Mouse (Mus musculus): ENCODE measurements at regions not wholly inside any gene's neighbourhood (a gene's known extent, or its start where the extent isn't known, plus 50 kb on each side); places are given as distances from the start of the nearest gene placed in this dataset.

- DNase-seq (ENCODE audit: low spot score) = no peak
These were observed 111.0 kb downstream of the Slc38a4 start for GRCm38 (mm10) chr15:96944741-96945140.

DNA sequence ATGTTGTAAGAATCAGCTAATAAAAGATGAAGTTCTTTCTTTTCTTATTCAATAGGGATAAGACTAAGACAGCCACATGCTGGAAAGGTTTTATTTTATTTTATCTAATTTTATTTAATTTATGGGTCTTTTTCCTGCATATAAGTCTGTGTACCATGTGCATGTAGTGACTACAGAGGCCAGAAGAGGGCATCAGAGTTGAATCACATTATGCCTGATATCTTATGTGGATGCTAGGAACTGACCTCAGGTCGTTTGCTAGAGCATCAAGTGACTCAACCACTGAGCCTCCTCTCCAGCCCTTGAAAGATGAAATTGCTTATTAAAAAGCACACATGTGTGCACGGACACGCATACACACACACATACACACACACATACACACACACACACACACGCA, 113.1 kb downstream of the Slc38a4 start:
- no peak for DNase-seq (ENCODE audit: low spot score)

GRCm38 (mm10) chr15:96938406-96938805, 117.3 kb downstream of the Slc38a4 start:
- DNase-seq (ENCODE audit: low spot score) = no peak

DNA sequence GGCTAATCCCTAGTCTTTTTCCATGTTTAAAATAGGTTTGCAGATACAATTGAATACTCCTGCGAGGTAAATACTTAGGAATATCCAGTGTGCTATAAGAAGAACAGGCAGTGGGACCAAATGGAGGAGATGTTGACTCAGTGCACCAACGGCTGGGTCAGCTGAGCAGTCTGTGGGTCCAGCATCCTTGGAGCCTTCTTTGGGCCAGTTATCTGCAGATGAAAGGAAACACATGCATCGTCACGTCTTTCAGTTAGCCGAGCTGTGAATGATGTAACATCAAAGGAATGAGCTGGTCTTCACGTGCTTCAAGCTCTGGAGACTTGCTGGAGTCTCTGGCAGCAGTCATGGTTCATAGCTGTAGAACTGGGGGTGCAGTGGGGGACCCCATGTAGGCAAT, 118.1 kb downstream of the Slc38a4 start:
- no peak for DNase-seq (ENCODE audit: low spot score)

DNA sequence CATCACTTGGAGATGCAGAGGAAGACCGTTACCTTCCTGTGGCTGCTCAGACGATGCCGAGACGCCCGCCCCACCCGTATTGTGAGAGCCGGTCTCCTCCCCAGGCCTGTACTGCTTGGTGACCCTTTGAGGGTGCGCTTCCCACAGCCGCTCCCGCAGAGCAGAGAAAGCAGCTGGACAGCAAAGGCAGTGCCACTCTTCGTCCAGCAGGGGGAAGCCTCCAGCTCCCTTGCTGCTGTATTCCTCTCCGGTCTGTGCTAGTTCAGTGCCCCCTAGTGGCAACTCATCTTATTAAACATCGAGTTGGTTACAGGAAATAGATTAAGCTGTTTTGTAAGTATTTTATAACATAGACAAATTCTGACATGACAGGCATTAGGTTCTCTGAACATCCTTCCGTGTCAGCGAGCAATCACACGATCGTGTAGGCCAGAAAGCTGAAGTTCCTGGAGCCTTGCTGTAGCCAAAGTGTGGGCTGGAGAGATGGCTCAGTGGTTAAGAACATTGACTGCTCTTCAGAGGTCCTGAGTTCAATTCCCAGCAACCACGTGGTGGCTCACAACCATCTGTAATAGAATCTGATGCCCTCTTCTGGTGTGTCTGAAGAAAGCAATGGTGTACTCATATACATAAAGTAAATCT, 118.9 kb downstream of the Slc38a4 start:
- peak; percentile 92 for DNase-seq (ENCODE audit: low spot score)

DNA sequence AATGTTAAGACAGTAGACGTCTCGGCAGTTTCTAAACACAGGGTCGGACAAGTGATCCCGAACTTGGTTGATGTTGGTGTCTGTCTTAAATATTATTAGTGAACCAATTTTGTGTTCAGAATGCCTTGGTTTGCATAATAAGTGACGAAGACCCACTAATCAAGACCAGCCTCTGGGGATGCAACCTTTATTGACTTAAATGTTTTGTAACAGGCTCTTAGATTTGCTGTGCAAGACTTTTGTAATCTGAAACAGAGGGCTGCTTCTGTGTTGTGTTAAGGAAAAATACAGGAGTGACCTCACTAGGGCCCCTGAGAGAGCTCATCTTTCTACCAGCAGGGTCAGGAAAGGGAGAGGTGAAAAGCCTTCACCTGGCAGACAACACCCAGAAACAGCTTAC, 119.5 kb downstream of the Slc38a4 start:
- no peak for DNase-seq (ENCODE audit: low spot score)

GRCm38 (mm10) chr15:96933451-96933850, 122.3 kb downstream of the Slc38a4 start:
- DNase-seq (ENCODE audit: low spot score) = no peak

DNA sequence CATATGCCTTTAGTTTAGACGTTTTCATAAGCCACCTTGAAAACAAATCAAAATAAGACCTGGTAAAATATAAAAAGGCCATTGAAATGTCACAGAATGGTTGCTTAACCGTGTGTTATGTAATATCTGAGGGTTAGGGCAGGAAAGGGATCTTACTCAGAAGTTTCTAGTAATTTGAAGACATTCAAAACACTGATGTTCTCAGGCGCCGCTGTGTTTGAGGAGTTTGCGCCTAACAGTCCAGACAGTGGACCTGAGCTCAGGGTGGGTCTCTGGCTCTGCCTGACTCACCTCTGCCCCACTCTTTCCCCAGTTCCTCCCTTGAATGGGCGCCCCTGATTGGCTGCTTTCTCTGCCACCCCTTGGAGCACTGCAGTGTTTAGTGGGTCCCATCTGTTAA, 125.2 kb downstream of the Slc38a4 start:
- DNase-seq (ENCODE audit: low spot score) = no peak

GRCm38 (mm10) chr15:96929788-96930187, 126.0 kb downstream of the Slc38a4 start:
- DNase-seq (ENCODE audit: low spot score) = no peak

GRCm38 (mm10) chr15:96928692-96929091, 127.1 kb downstream of the Slc38a4 start:
- no peak for DNase-seq (ENCODE audit: low spot score)

GRCm38 (mm10) chr15:96927674-96928073, 128.1 kb downstream of the Slc38a4 start:
- DNase-seq (ENCODE audit: low spot score) = no peak

DNA sequence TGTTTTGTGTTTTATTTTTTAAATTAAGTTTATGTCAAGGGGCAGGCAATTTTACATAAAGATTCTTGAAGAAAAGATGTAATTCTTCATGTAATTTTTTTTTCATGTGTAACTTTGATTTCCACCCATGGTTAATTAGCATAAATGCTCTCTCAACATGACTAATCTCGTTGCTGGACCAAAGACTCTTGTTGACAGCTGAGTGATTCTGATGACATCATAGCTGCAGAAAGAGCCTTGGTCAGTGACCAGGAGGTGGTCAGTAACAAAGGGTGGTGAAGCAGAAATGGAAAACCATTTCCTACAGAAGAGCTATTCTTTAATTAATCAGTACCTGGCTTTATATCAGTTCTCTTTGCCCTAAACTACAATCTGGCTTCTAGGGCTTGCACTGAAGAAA, 129.1 kb downstream of the Slc38a4 start:
- no peak for DNase-seq (ENCODE audit: low spot score)

DNA sequence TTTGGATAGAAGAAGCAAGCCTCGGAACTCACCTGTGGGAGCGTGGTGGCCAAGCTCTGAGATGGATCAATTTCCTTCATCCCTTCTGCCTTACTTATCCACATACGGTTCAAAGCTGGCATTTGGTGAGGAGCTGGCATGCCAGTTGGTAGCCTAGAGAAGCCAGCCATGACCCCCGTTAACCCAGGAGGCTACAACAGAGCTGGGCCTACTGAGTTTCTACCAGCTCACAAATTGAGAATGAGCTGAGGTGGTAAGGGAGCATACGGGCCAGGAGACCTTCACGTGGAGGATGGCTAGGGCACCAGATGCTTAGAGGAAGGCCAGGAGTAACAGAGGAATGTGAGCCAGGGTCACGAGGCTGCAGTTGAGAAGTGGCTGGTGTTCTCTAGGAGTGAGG, 139.2 kb downstream of the Slc38a4 start:
- no peak for DNase-seq (ENCODE audit: low spot score)

DNA sequence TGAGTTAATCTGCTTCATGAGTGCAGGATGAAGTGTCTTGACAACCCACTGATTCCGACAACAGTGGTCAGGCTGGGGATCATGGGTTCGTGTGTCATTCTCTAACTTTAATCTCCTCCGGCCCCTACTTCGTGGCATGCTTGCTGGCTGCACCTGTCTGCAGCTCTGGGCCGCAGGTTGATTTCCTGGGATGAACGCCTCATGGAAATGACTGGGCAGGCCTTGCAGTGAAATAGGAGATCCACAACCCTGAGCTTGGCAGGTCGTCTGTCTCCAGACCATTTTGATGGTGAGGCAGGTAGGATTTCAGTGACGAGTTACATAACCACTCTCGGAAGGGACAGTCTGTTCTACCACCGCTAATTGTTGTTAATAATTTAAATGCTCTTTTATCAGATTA, 140.2 kb downstream of the Slc38a4 start:
- no peak for DNase-seq (ENCODE audit: low spot score)

DNA sequence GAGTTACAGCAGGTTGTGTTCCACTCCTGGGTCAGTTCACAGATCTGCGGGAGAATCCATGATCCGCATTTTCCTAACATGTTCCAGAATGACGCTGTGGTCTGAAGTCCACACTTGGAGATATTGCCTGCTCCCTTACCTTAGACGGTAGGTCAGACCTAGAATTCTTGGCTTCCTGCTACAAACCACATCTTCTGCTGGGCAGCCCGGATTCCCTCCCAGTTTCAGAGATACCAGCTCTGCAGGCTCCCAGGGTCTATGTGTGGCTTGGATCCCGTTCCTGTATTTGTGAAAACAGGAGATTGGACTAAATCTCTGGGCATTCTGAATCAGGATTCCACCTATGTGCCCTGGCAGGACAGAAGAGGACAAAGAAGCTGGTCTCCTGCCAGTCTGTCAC, 140.8 kb downstream of the Slc38a4 start:
- DNase-seq (ENCODE audit: low spot score) = no peak

DNA sequence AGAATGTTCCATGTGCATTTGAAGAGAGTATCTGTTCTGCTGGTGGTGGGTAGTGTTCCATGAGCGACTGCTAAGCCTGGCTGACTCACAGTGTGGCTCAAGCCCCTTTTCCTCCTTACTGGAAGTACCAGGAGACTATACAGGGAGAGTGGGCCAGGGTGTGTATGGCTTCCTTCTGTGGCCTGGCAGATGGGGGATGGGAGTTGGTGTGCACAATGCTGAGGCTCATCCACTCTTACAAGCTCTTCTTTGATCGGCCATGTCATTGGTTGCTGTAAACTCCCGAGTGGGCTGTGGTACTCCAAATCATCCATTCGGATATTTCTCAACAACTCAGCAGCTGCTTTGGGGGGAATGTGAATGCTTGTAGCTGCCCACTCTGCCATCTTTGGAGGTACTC, 150.2 kb downstream of the Slc38a4 start:
- no peak for DNase-seq (ENCODE audit: low spot score)

- no peak for DNase-seq (ENCODE audit: low spot score)
These were observed 152.3 kb downstream of the Slc38a4 start for GRCm38 (mm10) chr15:96903461-96903860.

GRCm38 (mm10) chr15:96902781-96903180, 153.0 kb downstream of the Slc38a4 start:
- DNase-seq (ENCODE audit: low spot score) = no peak

DNA sequence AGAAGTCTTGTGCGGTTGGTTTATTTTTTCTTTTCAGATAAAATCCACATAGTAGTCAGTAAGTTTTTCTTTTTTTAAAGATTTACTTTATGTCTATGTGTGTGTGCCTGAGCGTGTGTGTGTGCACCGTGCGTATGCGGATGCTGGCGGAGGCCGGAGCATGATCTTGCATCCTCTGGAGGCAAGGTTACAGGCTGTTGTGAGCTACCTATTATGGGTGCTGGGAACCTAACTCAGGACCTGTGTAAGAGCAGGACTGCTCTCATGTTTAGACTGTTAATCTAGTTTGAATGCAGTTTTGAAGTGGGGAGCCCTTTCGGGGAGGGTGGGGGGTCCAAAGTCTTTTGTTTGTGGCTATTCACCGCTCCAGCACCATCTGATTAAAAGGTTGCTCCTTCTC, 154.1 kb downstream of the Slc38a4 start:
- no peak for DNase-seq (ENCODE audit: low spot score)

- no peak for DNase-seq (ENCODE audit: low spot score)
These were observed 157.5 kb downstream of the Slc38a4 start for GRCm38 (mm10) chr15:96898285-96898684.

DNA sequence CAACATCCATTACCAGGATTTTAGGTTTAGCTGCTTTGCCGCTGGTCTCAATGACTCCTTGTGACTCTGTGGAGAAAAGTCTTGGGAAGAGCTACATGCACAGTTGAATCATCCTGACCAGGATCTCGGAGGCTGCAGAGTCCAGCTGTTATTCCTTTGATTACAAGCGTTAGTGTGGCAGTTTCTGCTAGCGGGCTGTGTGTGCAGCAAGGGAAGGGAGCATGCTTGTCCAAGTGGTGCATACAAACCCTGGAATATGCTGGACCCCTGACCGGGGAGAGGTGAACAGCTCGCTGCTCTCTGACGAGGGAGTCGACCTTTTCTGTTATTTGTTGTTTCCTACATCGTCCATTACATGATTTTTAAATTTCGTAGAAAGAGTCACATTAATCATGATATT, 170.9 kb downstream of the Slc38a4 start:
- no peak for DNase-seq (ENCODE audit: low spot score)

DNA sequence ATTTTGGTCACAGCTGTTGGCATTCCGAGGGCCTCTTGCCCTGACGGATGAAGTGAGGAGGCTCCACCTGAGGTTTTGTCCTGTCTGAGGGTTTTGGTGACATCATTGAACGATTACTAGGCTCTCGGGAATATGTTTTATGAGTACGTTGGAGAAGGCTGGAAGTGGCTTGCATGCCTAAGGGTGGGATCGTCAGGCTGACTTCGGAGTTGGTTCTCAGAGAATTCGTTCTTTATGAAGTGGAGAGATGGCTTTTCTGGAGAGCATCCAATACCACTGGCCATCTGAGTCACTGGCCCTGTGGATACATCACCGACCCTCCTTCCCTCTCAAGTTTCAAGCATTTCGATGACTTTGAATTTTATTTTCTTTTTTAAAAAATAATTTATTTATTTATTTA, 172.0 kb downstream of the Slc38a4 start:
- DNase-seq (ENCODE audit: low spot score) = no peak

- no peak for DNase-seq (ENCODE audit: low spot score)
These were observed 173.5 kb downstream of the Slc38a4 start for GRCm38 (mm10) chr15:96882211-96882610.

All from thymus, postnatal 0 days (tissue).